Mouse (Mus musculus): ENCODE data around the gene Smurf2. TPM values are rescaled to one million over a fixed set of nuclear protein-coding genes. Genes with fewer than 3 reads are reported as not detected.

Smurf2 gene
- total and polyA plus RNA-seq, 2 experiments from 2014 or later, result 7.8 to 33.9 TPM

- 80% methylated on average over 5 of the region's 5 CpGs for WGBS
- H3K4me1 ChIP-seq (ENCODE audit: insufficient read depth, low read length), result no peaks in the 10 kb centered on the region
- H3K4me3 ChIP-seq (ENCODE audit: low read depth, low read length), result no peak overlapping the region
- no peaks in the 10 kb centered on the region for H3K36me3 ChIP-seq (ENCODE audit: insufficient read depth, low read length)
- H3K27ac ChIP-seq (ENCODE audit: low read depth, low read length), result no peak overlapping the region
- H3K9ac ChIP-seq (replicated peaks; ENCODE audit: low read length, poor library complexity, severe bottlenecking), result no peak overlapping the region
- H3K4me2 ChIP-seq (ENCODE audit: low read depth, low read length, poor library complexity, severe bottlenecking), result no peak overlapping the region
- no peaks in the 10 kb centered on the region for H3K27me3 ChIP-seq (ENCODE audit: insufficient read depth, low read length)
- H3K9me3 ChIP-seq (ENCODE audit: low read length), result no peaks in the 10 kb centered on the region
- DNase-seq (ENCODE audit: low spot score) (no peak), ATAC-seq (ENCODE audit: low FRiP score) (no peak)
- TF ChIP-seq CTCF (IDR thresholded peaks at IDR 0.05), result no peak
Measured at GRCm38 (mm10) chr11:106959121-106959520, 38.6 kb upstream of the Smurf2 start.

GRCm38 (mm10) chr11:106958407-106959071 lies 38.0 kb upstream of the Smurf2 start:
- WGBS, result 87% methylated on average over 6 of the region's 6 CpGs
- ATAC-seq (ENCODE audit: low FRiP score), result no peak

GRCm38 (mm10) chr11:106957271-106957980 lies 36.9 kb upstream of the Smurf2 start:
- TF ChIP-seq CTCF (IDR thresholded peaks at IDR 0.05), result no peak
- DNase-seq (ENCODE audit: low spot score), result no peak
- Histone ChIP-seq H3K9me3 (ENCODE audit: low read length) (no peaks in the 10 kb centered on the region), H3K36me3 (ENCODE audit: insufficient read depth, low read length) (no peaks in the 10 kb centered on the region), H3K27me3 (ENCODE audit: insufficient read depth, low read length) (no peaks in the 10 kb centered on the region), H3K27ac (ENCODE audit: low read depth, low read length) (no peak overlapping the region), H3K4me2 (ENCODE audit: low read depth, low read length, poor library complexity, severe bottlenecking) (no peak overlapping the region), H3K9ac (replicated peaks; ENCODE audit: low read length, poor library complexity, severe bottlenecking) (no peak overlapping the region), H3K4me3 (ENCODE audit: low read depth, low read length) (no peak overlapping the region), H3K4me1 (ENCODE audit: insufficient read depth, low read length) (no peaks in the 10 kb centered on the region)
- no peak for ATAC-seq (ENCODE audit: low FRiP score)
- 82% methylated on average over 12 of the region's 12 CpGs for WGBS

More at GRCm38 (mm10) chr11:106958407-106959071, 38.0 kb upstream of the Smurf2 start:
- no peak for DNase-seq (ENCODE audit: low spot score)
- Histone ChIP-seq H3K27ac (ENCODE audit: low read depth, low read length) (no peak overlapping the region), H3K4me1 (ENCODE audit: insufficient read depth, low read length) (no peaks in the 10 kb centered on the region), H3K27me3 (ENCODE audit: insufficient read depth, low read length) (no peaks in the 10 kb centered on the region), H3K4me2 (ENCODE audit: low read depth, low read length, poor library complexity, severe bottlenecking) (no peak overlapping the region), H3K9me3 (ENCODE audit: low read length) (no peaks in the 10 kb centered on the region), H3K4me3 (ENCODE audit: low read depth, low read length) (no peak overlapping the region), H3K9ac (replicated peaks; ENCODE audit: low read length, poor library complexity, severe bottlenecking) (no peak overlapping the region), H3K36me3 (ENCODE audit: insufficient read depth, low read length) (no peaks in the 10 kb centered on the region)
- TF ChIP-seq CTCF (IDR thresholded peaks at IDR 0.05), result no peak

- Histone ChIP-seq H3K27ac (ENCODE audit: low read depth, low read length) (no peak overlapping the region), H3K27me3 (ENCODE audit: insufficient read depth, low read length) (no peaks in the 10 kb centered on the region), H3K4me2 (ENCODE audit: low read depth, low read length, poor library complexity, severe bottlenecking) (no peak overlapping the region), H3K36me3 (ENCODE audit: insufficient read depth, low read length) (no peaks in the 10 kb centered on the region), H3K4me1 (ENCODE audit: insufficient read depth, low read length) (no peaks in the 10 kb centered on the region), H3K4me3 (ENCODE audit: low read depth, low read length) (no peak overlapping the region), H3K9me3 (ENCODE audit: low read length) (no peaks in the 10 kb centered on the region), H3K9ac (replicated peaks; ENCODE audit: low read length, poor library complexity, severe bottlenecking) (no peak overlapping the region)
- WGBS, result 81% methylated on average over 8 of the region's 8 CpGs
- no peak for DNase-seq (ENCODE audit: low spot score)
- no peak for TF ChIP-seq CTCF (IDR thresholded peaks at IDR 0.05)
- no peak for ATAC-seq (ENCODE audit: low FRiP score)
Measured at GRCm38 (mm10) chr11:106954566-106954965, 34.1 kb upstream of the Smurf2 start.

- ATAC-seq (ENCODE audit: low FRiP score), result no peak
- WGBS, result 80% methylated on average over 9 of the region's 9 CpGs
Measured at GRCm38 (mm10) chr11:106954116-106954515, 33.6 kb upstream of the Smurf2 start.

GRCm38 (mm10) chr11:106937306-106937705 lies 16.8 kb upstream of the Smurf2 start:
- no peak overlapping the region for H3K27ac ChIP-seq (ENCODE audit: low read depth, low read length)
- WGBS, result 90% methylated on average over 5 of the region's 5 CpGs
- DNase-seq (ENCODE audit: low spot score), result no peak
- no peak for TF ChIP-seq CTCF (IDR thresholded peaks at IDR 0.05)
- H3K27me3 ChIP-seq (ENCODE audit: insufficient read depth, low read length), result no peaks in the 10 kb centered on the region
- no peak overlapping the region for H3K4me3 ChIP-seq (ENCODE audit: low read depth, low read length)
- no peak for ATAC-seq (ENCODE audit: low FRiP score)
- H3K9ac ChIP-seq (replicated peaks; ENCODE audit: low read length, poor library complexity, severe bottlenecking), result no peak overlapping the region
- no peaks in the 10 kb centered on the region for H3K9me3 ChIP-seq (ENCODE audit: low read length)
- H3K36me3 ChIP-seq (ENCODE audit: insufficient read depth, low read length), result no peaks in the 10 kb centered on the region
- H3K4me2 ChIP-seq (ENCODE audit: low read depth, low read length, poor library complexity, severe bottlenecking), result no peak overlapping the region
- H3K4me1 ChIP-seq (ENCODE audit: insufficient read depth, low read length), result no peaks in the 10 kb centered on the region

More at GRCm38 (mm10) chr11:106954116-106954515, 33.6 kb upstream of the Smurf2 start:
- Histone ChIP-seq H3K9me3 (ENCODE audit: low read length) (no peaks in the 10 kb centered on the region), H3K4me1 (ENCODE audit: insufficient read depth, low read length) (no peaks in the 10 kb centered on the region), H3K36me3 (ENCODE audit: insufficient read depth, low read length) (no peaks in the 10 kb centered on the region), H3K4me2 (ENCODE audit: low read depth, low read length, poor library complexity, severe bottlenecking) (no peak overlapping the region), H3K9ac (replicated peaks; ENCODE audit: low read length, poor library complexity, severe bottlenecking) (no peak overlapping the region), H3K27me3 (ENCODE audit: insufficient read depth, low read length) (no peaks in the 10 kb centered on the region), H3K4me3 (ENCODE audit: low read depth, low read length) (no peak overlapping the region), H3K27ac (ENCODE audit: low read depth, low read length) (no peak overlapping the region)
- TF ChIP-seq CTCF (IDR thresholded peaks at IDR 0.05), result no peak
- no peak for DNase-seq (ENCODE audit: low spot score)

Measured in midbrain, postnatal 0 days (tissue).